31 mouse cellular contexts compared by ENCODE assay signal in the genomic region with DNA sequence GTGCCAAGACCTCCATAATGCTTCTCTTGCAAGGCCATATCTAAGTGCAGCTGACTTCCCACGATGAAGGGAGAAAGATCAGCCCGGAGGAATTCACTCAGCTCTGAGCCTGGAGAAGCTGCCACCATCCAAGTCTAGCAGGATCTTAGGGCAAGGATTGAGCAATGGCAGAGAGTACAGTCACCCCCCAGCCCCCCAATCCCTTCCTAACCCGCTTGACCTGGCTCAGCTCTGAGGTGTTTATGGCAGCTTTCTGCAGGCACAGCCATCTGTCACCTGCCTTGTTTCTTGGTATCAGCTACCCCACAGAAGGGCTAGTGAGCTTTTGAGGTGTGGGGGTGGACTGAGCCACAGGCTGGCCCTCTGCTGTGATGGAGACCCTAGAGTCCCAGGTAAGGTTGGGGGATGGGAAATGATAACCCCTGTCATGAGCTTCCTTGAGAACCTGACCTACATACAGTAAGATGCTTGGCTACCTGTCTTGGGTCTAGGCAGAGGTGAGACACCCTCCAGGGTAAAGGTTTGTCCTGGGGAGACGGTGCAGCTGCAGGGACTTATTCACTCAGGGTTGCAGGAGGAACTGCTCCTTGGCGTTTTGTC. TPM values are rescaled to one million over a fixed set of nuclear protein-coding genes. Genes with fewer than 3 reads are reported as not detected.
"Had no signal": no experiment of that assay in that cellular context is flagged by ENCODE, and none has a peak within 500 bp of the region (broad histone marks: within the 10 kb centered on the region; RNA-seq: fewer than 3 reads in every experiment).

A gene (plus strand): TSS at position 245 of the 600 bp plus-strand sequence.

- DNase-seq: forebrain, postnatal 0 days; gastrocnemius, postnatal 14 days; gastrocnemius, postnatal 36 days; heart, adult 18-20 months; heart, postnatal 14 days; heart, postnatal 36 days; kidney, adult 18-20 months; kidney, adult 8-10 months; kidney, postnatal 10 days; kidney, postnatal 36 days; layer of hippocampus, adult 9-11 months; layer of hippocampus, postnatal 36 days; left cerebral cortex, postnatal 4 days had no signal

- H3K9me3 ChIP-seq: heart, embryonic 15.5 days; hindbrain, embryonic 15.5 days had no signal

- H3K27me3 ChIP-seq: hindbrain, embryonic 13.5 days; hindbrain, embryonic 15.5 days; limb, embryonic 15.5 days had no signal

- H3K27ac ChIP-seq: heart, embryonic 13.5 days; heart, embryonic 15.5 days; hindbrain, embryonic 13.5 days; hindbrain, embryonic 15.5 days; hindbrain, postnatal 0 days; limb, embryonic 13.5 days; limb, embryonic 15.5 days had no signal

- H3K4me3 ChIP-seq: heart, embryonic 13.5 days; heart, embryonic 15.5 days; hindbrain, embryonic 13.5 days; hindbrain, embryonic 15.5 days; limb, embryonic 13.5 days; limb, embryonic 15.5 days had no signal

- H3K4me1 ChIP-seq: heart, embryonic 13.5 days; hindbrain, embryonic 15.5 days had no signal

- H3K36me3 ChIP-seq: heart, embryonic 13.5 days; heart, embryonic 15.5 days; hindbrain, embryonic 13.5 days; hindbrain, embryonic 15.5 days; limb, embryonic 13.5 days; limb, embryonic 15.5 days had no signal

RNA-seq across cellular contexts. Expression of the gene that starts here (rescaled TPM):
- polyA plus RNA-seq: forebrain, postnatal 0 days; gonadal fat pad, adult 2 months; heart, embryonic 11.5 days; heart, embryonic 13.5 days; heart, embryonic 15.5 days; heart, postnatal 0 days; hindbrain, embryonic 11.5 days; hindbrain, embryonic 13.5 days; hindbrain, embryonic 15.5 days; hindbrain, postnatal 0 days; intestine, embryonic 14.5 days; intestine, postnatal 0 days; kidney, embryonic 14.5 days; kidney, embryonic 16.5 days; large intestine, adult 2 months; limb, embryonic 11.5 days; limb, embryonic 13.5 days; limb, embryonic 15.5 days; liver, adult 2 months had no signal
